Mouse (Mus musculus) neural tube, embryonic 11.5 days (tissue): ENCODE data around the gene Ryk. TPM values are rescaled to one million over a fixed set of nuclear protein-coding genes. Genes with fewer than 3 reads are reported as not detected.

Source experiments
- ATAC-seq: fragments of 200-750 bp; cut with Nextera tagmentation; 2 replicates; pipeline ENCODE4 v1.8.0; 2017; ENCODE audit warnings: moderate number of reproducible peaks, mild to moderate bottlenecking, moderate TSS enrichment, moderate library complexity; ENCODE audit not compliant: insufficient read depth, low FRiP score, low TSS enrichment
- DNase-seq: peaks from one replicate; pipeline ENCODE4 v3.0.0-alpha.2; 2015; ENCODE audit warnings: low spot score
- H3K27ac ChIP-seq: fragments of 300-500 bp; sonication (generic); 2 replicates; pipeline ENCODE4 v1.5.1; 2014; ENCODE audit warnings: low read depth, mild to moderate bottlenecking, low read length
- H3K27me3 ChIP-seq: fragments of 300-500 bp; sonication (generic); 2 replicates; pipeline ENCODE4 v1.6.1; 2014; ENCODE audit warnings: mild to moderate bottlenecking, low read length, mixed read lengths; ENCODE audit not compliant: control insufficient read depth, insufficient read depth
- H3K36me3 ChIP-seq: fragments of 300-500 bp; sonication (generic); 2 replicates; pipeline ENCODE4 v1.6.1; 2014; ENCODE audit warnings: mild to moderate bottlenecking, low read length, moderate library complexity, mixed read lengths; ENCODE audit not compliant: control insufficient read depth, insufficient read depth
- H3K4me1 ChIP-seq: fragments of 300-500 bp; sonication (generic); 2 replicates; pipeline ENCODE4 v1.6.1; 2014; ENCODE audit warnings: low read length, mixed read lengths; ENCODE audit not compliant: control insufficient read depth, insufficient read depth
- H3K4me2 ChIP-seq: fragments of 300-500 bp; sonication (generic); 2 replicates; pipeline ENCODE4 v1.6.1; 2014; ENCODE audit warnings: low read depth, mild to moderate bottlenecking, moderate library complexity
- H3K4me3 ChIP-seq: fragments of 300-500 bp; sonication (generic); 2 replicates; pipeline ENCODE4 v1.5.1; 2014; ENCODE audit warnings: low read depth, low read length
- H3K9ac ChIP-seq: fragments of 300-500 bp; sonication (generic); 2 replicates; pipeline ENCODE4 v1.6.1; 2014; ENCODE audit warnings: mild to moderate bottlenecking, low read length
- H3K9me3 ChIP-seq: fragments of 300-500 bp; sonication (generic); 2 replicates; pipeline ENCODE4 v1.6.1; 2016; ENCODE audit warnings: low read length; ENCODE audit not compliant: control insufficient read depth
- WGBS: fragments of 180-500 bp; shearing (Covaris S2); extraction: QIAGEN DNeasy Blood & Tissue Kit; methylation state at CpG from one replicate; pipeline ENCODE4 v1.1.7; 2014; 5-methylcytosine and 5-hydroxymethylcytosine counted together
- polyA plus RNA-seq: library from polyadenylated mRNA; unstranded; fragments of >200 nt; fragmentation: Nextera tagmentation; extraction: Ambion mirVana; gene quantifications from 2 replicates; pipeline ENCODE4 v1.2.1, GENCODE M21; 2014

Ryk gene
- polyA plus RNA-seq, 1 experiment from 2014 or later: 42.2 TPM

DNA sequence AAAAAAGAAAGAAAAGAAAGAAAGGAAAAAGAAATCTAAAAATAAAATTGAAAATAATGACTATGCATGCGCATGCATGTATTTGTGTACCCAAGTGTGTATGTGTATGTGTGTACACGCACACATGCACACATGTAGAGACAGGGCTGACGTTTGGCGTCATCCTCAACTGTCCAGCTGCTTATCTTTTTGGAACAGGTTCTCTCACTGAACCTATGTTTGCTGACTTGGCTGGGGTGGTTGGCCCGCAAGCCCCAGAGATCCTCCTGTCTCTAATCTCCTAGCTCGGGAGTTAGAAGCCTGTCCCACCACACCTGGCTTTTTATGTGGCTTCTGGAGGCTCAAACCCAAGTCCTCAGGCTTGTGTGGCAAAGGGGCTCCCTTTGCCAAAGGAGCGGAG lies 6.1 kb upstream of the Ryk start:
- DNase-seq (no peak), ATAC-seq (no peak)
- no peaks in the 10 kb centered on the region for H3K9me3 ChIP-seq
- no peak overlapping the region for H3K4me2 ChIP-seq
- no peaks in the 10 kb centered on the region for H3K27me3 ChIP-seq
- no peaks in the 10 kb centered on the region for H3K4me1 ChIP-seq
- no peak overlapping the region for H3K9ac ChIP-seq
- H3K36me3 ChIP-seq: no peaks in the 10 kb centered on the region
- H3K4me3 ChIP-seq: no peak overlapping the region
- WGBS: 93% methylated on average over 7 of the region's 7 CpGs
- no peak overlapping the region for H3K27ac ChIP-seq

DNA sequence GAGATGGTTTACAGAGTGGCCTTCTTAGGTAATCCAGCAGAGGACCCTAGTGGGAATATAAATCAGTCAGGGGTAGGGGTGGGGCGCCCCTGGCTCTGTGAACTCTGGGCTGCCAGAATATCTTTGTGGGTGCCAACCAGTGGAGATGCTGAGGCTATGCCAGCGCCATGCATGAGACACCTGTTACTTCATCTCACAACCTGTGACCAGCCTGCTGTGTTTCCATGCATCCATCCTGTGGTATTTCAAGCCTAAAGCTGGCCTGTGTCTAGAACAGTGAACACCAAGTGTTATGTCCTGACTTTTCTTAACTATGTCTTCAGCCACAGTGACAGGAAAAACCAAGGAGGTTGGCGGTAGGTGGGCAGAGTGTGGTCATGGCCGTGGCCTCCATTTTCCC lies 3.2 kb upstream of the Ryk start:
- ATAC-seq (no peak), DNase-seq (no peak)
- Histone ChIP-seq H3K9ac (no peak overlapping the region), H3K4me3 (no peak overlapping the region), H3K4me1 (peaks cover 8% of the 10 kb centered on the region), H3K27me3 (no peaks in the 10 kb centered on the region), H3K36me3 (no peaks in the 10 kb centered on the region), H3K9me3 (no peaks in the 10 kb centered on the region), H3K4me2 (no peak overlapping the region), H3K27ac (no peak overlapping the region)
- WGBS: 85% methylated on average over 4 of the region's 4 CpGs

DNA sequence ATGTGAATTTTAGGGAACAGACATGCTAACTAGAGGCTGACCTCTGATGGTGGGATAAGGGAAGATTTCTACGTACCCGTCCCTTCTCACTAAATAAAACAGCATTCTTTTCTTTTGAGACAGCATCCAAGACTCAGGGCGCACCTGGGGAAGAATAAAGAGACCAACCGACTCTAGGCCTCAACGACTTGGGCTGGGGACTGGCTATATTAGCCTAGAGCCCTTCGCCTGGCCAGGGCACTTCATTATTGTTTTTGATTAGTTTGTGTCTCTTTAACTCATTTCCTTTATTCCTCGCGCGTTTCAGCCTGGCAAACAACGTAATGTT lies 339 bp upstream of the Ryk start:
- WGBS: 24% methylated on average over 10 of the region's 10 CpGs
- ATAC-seq: peak; percentile 58
- H3K27ac ChIP-seq: no peak overlapping the region

DNA sequence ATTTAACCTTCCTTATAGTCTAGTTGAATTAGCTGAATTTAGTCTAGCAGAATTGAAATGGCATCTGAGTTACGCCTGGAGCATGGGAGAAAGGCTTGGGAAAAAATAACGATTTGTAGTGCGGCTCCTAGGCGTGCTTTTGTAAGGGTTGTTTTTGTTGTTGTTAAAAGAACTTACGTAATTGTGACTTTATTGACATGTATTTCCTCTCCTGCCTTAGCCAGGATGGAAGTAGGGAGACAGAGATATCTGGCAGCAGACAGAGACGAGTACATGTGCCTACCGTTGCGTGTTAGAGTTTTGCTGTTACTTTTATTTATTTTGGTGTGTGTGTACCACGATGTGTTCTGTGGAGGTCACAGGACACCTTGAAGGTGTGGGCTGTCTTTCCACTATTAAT lies 1.6 kb downstream of the Ryk start:
- H3K9me3 ChIP-seq: no peaks in the 10 kb centered on the region
- ATAC-seq (no peak), DNase-seq (no peak)
- 63% methylated on average over 9 of the region's 9 CpGs for WGBS
- peak overlapping the region; percentile 85 for H3K4me3 ChIP-seq
- no peaks in the 10 kb centered on the region for H3K36me3 ChIP-seq
- peaks cover 22% of the 10 kb centered on the region for H3K4me1 ChIP-seq
- peak overlapping the region; percentile 47 for H3K4me2 ChIP-seq
- H3K27me3 ChIP-seq: no peaks in the 10 kb centered on the region
- H3K9ac ChIP-seq: no peak overlapping the region
- H3K27ac ChIP-seq: no peak overlapping the region

More for the DNA sequence above, 339 bp upstream of the Ryk start:
- H3K9ac ChIP-seq: peak overlapping the region; percentile 94
- H3K27me3 ChIP-seq: no peaks in the 10 kb centered on the region
- peaks cover 12% of the 10 kb centered on the region for H3K4me1 ChIP-seq
- H3K9me3 ChIP-seq: no peaks in the 10 kb centered on the region
- no peaks in the 10 kb centered on the region for H3K36me3 ChIP-seq
- DNase-seq: no peak
- H3K4me3 ChIP-seq: peak overlapping the region; percentile 85
- H3K4me2 ChIP-seq: peak overlapping the region; percentile 47

DNA sequence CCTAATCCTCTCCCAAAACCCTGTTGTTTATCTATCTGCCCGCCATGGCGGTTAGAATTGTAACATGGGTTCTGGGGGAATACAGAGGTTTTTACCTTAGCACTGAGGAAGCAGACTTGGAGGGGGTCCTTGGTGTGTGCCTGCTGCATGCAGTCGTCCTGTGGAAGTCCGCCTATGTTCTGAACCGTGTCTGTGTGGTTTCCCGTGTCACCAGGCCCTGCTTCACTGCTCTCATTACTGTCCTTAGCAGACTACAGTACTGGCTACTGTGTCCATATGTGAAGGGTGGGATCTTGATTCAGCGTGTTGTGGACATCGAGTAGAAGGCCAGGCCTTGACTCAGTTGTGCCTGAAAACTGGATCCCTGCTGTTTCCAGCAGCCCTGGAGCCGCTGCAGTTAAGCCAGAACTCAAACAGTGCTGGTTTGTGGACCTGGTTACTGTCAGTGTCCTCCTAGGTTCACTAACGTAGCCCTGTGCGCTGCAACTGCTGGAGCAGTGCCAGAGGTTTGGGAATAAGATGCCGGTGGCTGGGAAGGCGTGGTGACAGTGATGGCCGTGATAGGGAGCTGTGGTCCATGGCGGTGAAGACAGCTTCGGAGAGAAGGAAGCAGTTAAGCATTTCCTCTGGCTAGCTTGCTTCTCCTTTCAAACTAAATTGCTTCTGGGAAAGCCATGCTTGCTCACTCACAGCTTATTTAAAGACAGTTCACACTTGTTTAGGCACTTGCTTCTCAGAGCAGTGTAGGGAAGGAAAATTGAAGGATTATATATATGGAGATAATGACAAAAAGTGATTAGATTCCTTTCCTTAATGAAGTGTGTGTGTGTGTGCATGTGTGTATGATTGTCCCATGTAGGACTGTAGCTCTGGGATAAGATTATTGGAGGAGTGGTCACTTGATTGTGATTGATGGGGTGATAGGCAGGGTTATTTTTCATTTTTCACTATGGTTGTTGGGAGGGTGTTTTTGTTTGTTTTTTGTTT lies 6.4 kb downstream of the Ryk start:
- H3K4me2 ChIP-seq: no peak overlapping the region
- H3K36me3 ChIP-seq: no peaks in the 10 kb centered on the region
- ATAC-seq: no peak
- WGBS: 38% methylated on average over 16 of the region's 16 CpGs
- H3K4me1 ChIP-seq: peaks cover 27% of the 10 kb centered on the region
- no peaks in the 10 kb centered on the region for H3K9me3 ChIP-seq
- no peak overlapping the region for H3K4me3 ChIP-seq
- no peak overlapping the region for H3K9ac ChIP-seq
- no peak for DNase-seq
- no peak overlapping the region for H3K27ac ChIP-seq
- no peaks in the 10 kb centered on the region for H3K27me3 ChIP-seq

DNA sequence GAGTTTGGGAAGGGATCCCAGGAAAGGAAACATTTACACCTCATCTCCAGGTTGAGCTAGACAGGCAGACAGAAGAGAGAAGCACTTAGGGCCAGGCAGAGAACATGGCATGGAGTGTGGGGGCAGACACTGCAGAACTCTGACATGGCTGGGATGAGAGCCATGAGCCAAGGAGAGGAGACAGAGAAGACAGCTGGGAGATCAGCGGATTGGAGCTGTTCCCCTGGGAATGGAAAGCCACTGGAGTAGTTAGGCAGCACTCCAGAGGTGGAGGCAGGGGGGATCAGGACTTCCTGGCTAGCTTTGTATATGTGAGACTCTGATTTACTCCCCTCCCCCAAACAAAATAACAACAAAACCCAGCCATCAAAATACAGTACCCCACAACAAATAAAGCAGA lies 7.1 kb downstream of the Ryk start:
- 46% methylated on average over 1 of the region's 1 CpGs for WGBS
- H3K9me3 ChIP-seq: no peaks in the 10 kb centered on the region
- H3K9ac ChIP-seq: no peak overlapping the region
- H3K27me3 ChIP-seq: no peaks in the 10 kb centered on the region
- no peak overlapping the region for H3K4me3 ChIP-seq
- H3K27ac ChIP-seq: no peak overlapping the region
- ATAC-seq (no peak), DNase-seq (no peak)
- peaks cover 22% of the 10 kb centered on the region for H3K4me1 ChIP-seq
- H3K4me2 ChIP-seq: no peak overlapping the region
- H3K36me3 ChIP-seq: no peaks in the 10 kb centered on the region

DNA sequence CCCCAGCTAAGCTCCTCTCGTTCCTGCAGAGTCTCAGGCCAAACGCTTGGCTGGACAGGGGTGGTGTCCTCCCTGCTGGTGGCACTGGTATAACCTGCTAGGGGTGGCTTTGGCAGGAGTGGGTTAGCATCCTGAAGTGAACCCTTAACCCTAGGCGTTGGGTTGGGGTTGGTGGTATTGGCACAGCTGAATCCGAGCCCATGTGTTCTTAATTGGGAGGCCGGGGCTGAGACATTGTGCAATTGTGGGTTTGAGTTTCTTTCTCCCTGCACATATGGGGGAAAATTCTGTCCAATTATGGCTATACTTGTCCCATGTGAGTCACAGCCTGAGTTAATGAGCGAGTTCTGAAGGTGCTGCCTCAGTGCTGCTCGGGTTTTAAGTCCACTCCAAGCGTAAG lies 7.8 kb downstream of the Ryk start:
- no peak for DNase-seq
- WGBS: 70% methylated on average over 8 of the region's 8 CpGs
- H3K4me2 ChIP-seq: no peak overlapping the region
- H3K4me1 ChIP-seq: peaks cover 24% of the 10 kb centered on the region
- H3K9me3 ChIP-seq: no peaks in the 10 kb centered on the region
- no peak overlapping the region for H3K4me3 ChIP-seq
- H3K27me3 ChIP-seq: no peaks in the 10 kb centered on the region
- no peak for ATAC-seq
- no peak overlapping the region for H3K9ac ChIP-seq
- no peak overlapping the region for H3K27ac ChIP-seq
- H3K36me3 ChIP-seq: no peaks in the 10 kb centered on the region

DNA sequence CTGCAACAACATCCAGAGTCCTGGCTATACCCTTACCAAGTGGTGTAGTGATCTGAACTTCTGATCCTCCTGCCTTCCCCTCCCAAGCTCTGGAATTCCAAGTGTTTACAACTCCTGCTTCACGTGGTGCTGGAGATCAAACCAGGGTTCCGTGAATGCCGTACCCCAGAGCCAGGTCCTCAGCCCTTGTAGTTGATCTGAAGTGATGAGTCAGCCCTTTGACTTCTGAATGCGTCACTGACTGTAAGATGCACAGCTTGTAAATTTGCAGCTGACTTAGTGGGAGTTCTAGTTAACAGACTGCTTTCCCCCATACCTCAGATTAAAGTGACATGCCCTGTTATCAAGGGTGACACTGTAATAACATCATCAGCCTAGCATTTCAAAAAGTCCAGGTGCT lies 8.9 kb downstream of the Ryk start:
- no peak for ATAC-seq
- H3K36me3 ChIP-seq: no peaks in the 10 kb centered on the region
- 35% methylated on average over 4 of the region's 4 CpGs for WGBS

DNA sequence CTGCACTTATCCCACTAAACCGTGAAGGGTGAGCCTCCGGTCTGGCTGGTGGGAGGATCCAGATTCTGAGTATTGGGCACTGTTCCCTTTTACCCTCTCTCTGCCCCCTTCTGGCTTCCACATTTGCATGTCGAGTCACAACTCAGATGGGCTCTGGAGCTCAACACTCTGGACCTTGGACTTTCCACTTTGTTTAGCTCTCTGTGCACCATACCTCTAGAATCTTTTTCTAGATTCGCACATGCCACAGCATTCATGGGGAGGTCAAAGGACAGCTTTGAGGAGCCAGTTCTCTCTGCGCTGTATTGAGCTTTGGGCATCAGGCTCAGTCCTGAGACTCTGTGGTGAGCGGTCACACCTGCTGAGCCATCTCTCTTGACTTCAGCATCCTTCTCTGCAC lies 11.1 kb downstream of the Ryk start:
- no peak for ATAC-seq
- H3K9ac ChIP-seq: no peak overlapping the region
- H3K27me3 ChIP-seq: no peaks in the 10 kb centered on the region
- no peak for DNase-seq
- no peak overlapping the region for H3K4me2 ChIP-seq
- no peaks in the 10 kb centered on the region for H3K36me3 ChIP-seq
- H3K27ac ChIP-seq: no peak overlapping the region
- H3K9me3 ChIP-seq: no peaks in the 10 kb centered on the region
- WGBS: 78% methylated on average over 6 of the region's 6 CpGs
- no peak overlapping the region for H3K4me3 ChIP-seq
- H3K4me1 ChIP-seq: peaks cover 20% of the 10 kb centered on the region

More for the DNA sequence above, 8.9 kb downstream of the Ryk start:
- Histone ChIP-seq H3K27ac (no peak overlapping the region), H3K4me1 (peaks cover 26% of the 10 kb centered on the region), H3K4me2 (no peak overlapping the region), H3K9ac (no peak overlapping the region), H3K27me3 (no peaks in the 10 kb centered on the region), H3K4me3 (no peak overlapping the region), H3K9me3 (no peaks in the 10 kb centered on the region)
- DNase-seq: no peak
